ENCODE assay signal across 9 mouse cellular contexts in genomic region chr9:100359934-100360716, GRCm38 (mm10).
DNase-seq lines count a peak whose midpoint lies in the region; ATAC-seq and TF ChIP-seq lines count a peak whose summit lies in the region.
"Had no signal": no experiment of that assay in that cellular context is flagged by ENCODE, and none has a peak within 500 bp of the region (broad histone marks: within the 10 kb centered on the region; RNA-seq: fewer than 3 reads in every experiment).

No protein-coding gene starts in this region.

- WGBS in forebrain, embryonic 11.5 days = 66% methylated on average over 9 of the region's 9 CpGs
- 64% methylated on average over 9 of the region's 9 CpGs for WGBS in forebrain, embryonic 16.5 days

- H3K4me2 ChIP-seq in forebrain, embryonic 11.5 days (ENCODE audit: low read depth, low read length, severe bottlenecking) = no peak overlapping the region
- no peak overlapping the region for H3K4me2 ChIP-seq in forebrain, embryonic 16.5 days (ENCODE audit: low read length)
- H3K4me2 ChIP-seq: hindbrain, embryonic 15.5 days had no signal

- no peak overlapping the region for H3K27ac ChIP-seq in forebrain, embryonic 11.5 days (ENCODE audit: low read depth, low read length)
- H3K27ac ChIP-seq in forebrain, embryonic 16.5 days (ENCODE audit: low read length) = no peak overlapping the region
- H3K27ac ChIP-seq in testis, adult 2 months (ENCODE audit: control insufficient read depth, insufficient read depth, low read depth, low read length) = no peak overlapping the region
- H3K27ac ChIP-seq in embryonic fibroblast, embryonic 13.5 days (ENCODE audit: insufficient read depth, low read length) = no peak overlapping the region
- H3K27ac ChIP-seq: hindbrain, embryonic 15.5 days had no signal

- no peak overlapping the region for H3K9ac ChIP-seq in forebrain, embryonic 11.5 days (ENCODE audit: low read length)
- H3K9ac ChIP-seq in forebrain, embryonic 16.5 days (replicated peaks; ENCODE audit: low read depth, low read length) = no peak overlapping the region
- H3K9ac ChIP-seq: hindbrain, embryonic 15.5 days had no signal

- peak; percentile 14; the same call in 1 of the 2 replicates for TF ChIP-seq CTCF in testis, adult 2 months (IDR thresholded peaks at IDR 0.05; ENCODE audit: control insufficient read depth, insufficient read depth, insufficient replicate concordance, low read depth, low read length)
- TF ChIP-seq CTCF in embryonic fibroblast, embryonic 13.5 days (IDR thresholded peaks at IDR 0.05; ENCODE audit: borderline replicate concordance, insufficient read depth, low read length) = peak; percentile 22; the same call in 1 of the 2 replicates

- no peak overlapping the region for H3K4me3 ChIP-seq in forebrain, embryonic 11.5 days (ENCODE audit: low read depth, low read length)
- H3K4me3 ChIP-seq in forebrain, embryonic 16.5 days (replicated peaks; ENCODE audit: low read length) = no peak overlapping the region
- H3K4me3 ChIP-seq in testis, adult 2 months (ENCODE audit: control insufficient read depth, low read depth, low read length) = no peak overlapping the region
- no peak overlapping the region for H3K4me3 ChIP-seq in embryonic fibroblast, embryonic 13.5 days (ENCODE audit: insufficient read depth, low read length)
- H3K4me3 ChIP-seq: hindbrain, embryonic 15.5 days had no signal

- no peaks in the 10 kb centered on the region for H3K9me3 ChIP-seq in forebrain, embryonic 11.5 days (ENCODE audit: control insufficient read depth, low read length)
- no peaks in the 10 kb centered on the region for H3K9me3 ChIP-seq in forebrain, embryonic 16.5 days (ENCODE audit: control insufficient read depth, low read length)
- H3K9me3 ChIP-seq: hindbrain, embryonic 15.5 days had no signal

- H3K36me3 ChIP-seq in forebrain, embryonic 11.5 days (ENCODE audit: control insufficient read depth, insufficient read depth, low read length) = no peaks in the 10 kb centered on the region
- H3K36me3 ChIP-seq in forebrain, embryonic 16.5 days (ENCODE audit: control insufficient read depth, insufficient read depth) = no peaks in the 10 kb centered on the region
- H3K36me3 ChIP-seq in testis, adult 2 months (ENCODE audit: control insufficient read depth, insufficient read depth, low read length) = no peaks in the 10 kb centered on the region
- H3K36me3 ChIP-seq: hindbrain, embryonic 15.5 days had no signal

- peak; percentile 60; the same call in 1 of the 2 replicates for ATAC-seq in forebrain, embryonic 11.5 days (replicated peaks; ENCODE audit: low FRiP score)
- no peak for ATAC-seq in forebrain, embryonic 16.5 days
- ATAC-seq in megakaryocyte, adult 5-6 weeks (ENCODE audit: poor library complexity, severe bottlenecking) = peak; percentile 71

- DNase-seq in forebrain, embryonic 11.5 days (ENCODE audit: low spot score) = peak; percentile 70
- DNase-seq in testis, postnatal 14 days (ENCODE audit: low spot score) = no peak
- DNase-seq in right cerebral cortex, postnatal 4 days = no peak
- no peak for DNase-seq in heart, adult 11 months

- peaks cover 6% of the 10 kb centered on the region for H3K4me1 ChIP-seq in forebrain, embryonic 11.5 days (replicated peaks; ENCODE audit: control insufficient read depth, insufficient read depth, low read length)
- H3K4me1 ChIP-seq in forebrain, embryonic 16.5 days (replicated peaks; ENCODE audit: control insufficient read depth, insufficient read depth, low read length) = no peaks in the 10 kb centered on the region
- H3K4me1 ChIP-seq in testis, adult 2 months (ENCODE audit: control insufficient read depth, insufficient read depth, low read length) = no peaks in the 10 kb centered on the region
- H3K4me1 ChIP-seq in embryonic fibroblast, embryonic 13.5 days (ENCODE audit: control insufficient read depth, insufficient read depth, low read length) = no peaks in the 10 kb centered on the region
- H3K4me1 ChIP-seq: hindbrain, embryonic 15.5 days had no signal

- H3K27me3 ChIP-seq in forebrain, embryonic 11.5 days (ENCODE audit: control insufficient read depth, insufficient read depth, low read length) = no peaks in the 10 kb centered on the region; the same call in 1 of the 2 replicates
- H3K27me3 ChIP-seq in forebrain, embryonic 16.5 days (replicated peaks; ENCODE audit: control insufficient read depth, insufficient read depth, low read length) = no peaks in the 10 kb centered on the region; the same call in 1 of the 2 replicates
- no peaks in the 10 kb centered on the region for H3K27me3 ChIP-seq in testis, adult 2 months (ENCODE audit: control insufficient read depth, insufficient read depth, low read length)
- H3K27me3 ChIP-seq: hindbrain, embryonic 15.5 days had no signal

- TF ChIP-seq POLR2A in testis, adult 2 months (IDR thresholded peaks at IDR 0.05; ENCODE audit: control insufficient read depth, low read depth, low read length) = no peak
- no peak for TF ChIP-seq POLR2A in embryonic fibroblast, embryonic 13.5 days (IDR thresholded peaks at IDR 0.05; ENCODE audit: low read depth, low read length)
